Mouse (Mus musculus): ENCODE data around the gene Rpl18a. TPM values are rescaled to one million over a fixed set of nuclear protein-coding genes. Genes with fewer than 3 reads are reported as not detected.
A peak's percentile ranks its signal among the peaks of the same experiment; 100 is the strongest.

The Rpl18a gene
- polyA plus RNA-seq, 1 experiment from 2014 or later, result 2,490 TPM

DNA sequence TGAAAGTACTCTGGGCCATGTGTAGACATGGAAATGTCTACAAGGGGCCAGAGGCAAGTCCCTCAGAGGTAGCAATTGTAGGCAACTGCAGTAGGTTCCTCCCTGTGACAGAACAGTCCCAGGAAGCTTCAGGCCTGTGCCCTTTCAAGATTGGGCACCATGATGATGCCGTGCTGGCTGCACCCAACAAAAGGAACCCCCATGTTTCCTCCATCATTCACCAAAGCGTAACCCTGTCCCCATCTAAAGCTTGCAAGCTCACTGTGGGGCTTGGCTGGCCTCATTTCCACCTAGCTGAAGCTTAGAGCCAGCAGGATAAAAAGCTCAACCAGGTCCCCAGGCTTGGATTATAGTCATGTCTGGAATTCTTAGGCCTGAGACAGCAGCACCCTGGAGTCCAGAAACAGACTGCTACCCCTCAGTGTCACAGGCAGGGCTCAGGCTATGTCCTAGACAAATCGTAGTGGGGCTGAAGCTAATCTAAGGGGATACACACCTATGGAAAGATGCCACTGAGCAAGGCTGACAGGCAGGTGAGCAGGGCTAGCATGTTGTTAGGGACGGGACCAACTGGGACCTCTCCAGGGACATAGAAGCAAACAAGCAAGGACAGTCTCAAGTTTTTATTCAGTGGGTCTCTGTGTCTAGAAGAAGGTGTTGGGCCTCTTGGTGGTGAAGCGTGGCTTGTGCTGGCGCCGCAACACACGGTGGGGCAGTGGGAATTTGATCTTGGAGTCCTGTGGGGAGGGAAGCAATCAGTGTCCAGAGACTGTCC, 2.3 kb downstream of the Rpl18a start:
- 92% methylated on average over 8 of the region's 8 CpGs for WGBS (ENCODE audit: insufficient replicate concordance)
- Histone ChIP-seq H3K27me3 (ENCODE audit: insufficient read depth, low read length) (peaks cover 34% of the 10 kb centered on the region), H3K4me3 (ENCODE audit: low read depth, low read length) (no peak overlapping the region), H3K27ac (ENCODE audit: low read depth) (no peak overlapping the region), H3K4me2 (ENCODE audit: low read depth, low read length) (no peak overlapping the region), H3K36me3 (replicated peaks; ENCODE audit: insufficient read depth, low read length) (peaks cover 20% of the 10 kb centered on the region), H3K9me3 (ENCODE audit: low read length) (no peaks in the 10 kb centered on the region), H3K4me1 (ENCODE audit: insufficient read depth) (peaks cover 30% of the 10 kb centered on the region), H3K9ac (replicated peaks) (no peak overlapping the region)
- DNase-seq (no peak), ATAC-seq (no peak)
- TF ChIP-seq EP300 (IDR thresholded peaks at IDR 0.05; ENCODE audit: low read depth), result no peak
- TF ChIP-seq CTCF (IDR thresholded peaks at IDR 0.05; ENCODE audit: low read depth), result no peak

DNA sequence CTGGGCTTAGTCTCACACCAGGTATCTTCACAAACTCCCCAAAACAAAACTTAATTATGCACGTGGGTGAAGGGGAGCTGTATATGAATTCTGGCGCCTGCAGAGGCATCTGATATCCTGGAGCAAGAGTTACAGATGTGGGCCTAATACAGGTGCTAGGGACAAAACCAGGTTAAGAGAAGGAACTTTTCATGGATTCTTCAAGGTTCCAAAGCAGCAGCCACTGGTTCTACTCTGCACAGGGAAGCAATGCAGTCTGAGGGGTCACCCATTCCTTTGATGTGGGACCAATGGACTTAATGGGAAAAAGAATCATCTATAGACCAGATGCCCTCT, 2.9 kb downstream of the Rpl18a start:
- H3K9me3 ChIP-seq (ENCODE audit: low read length), result no peaks in the 10 kb centered on the region
- H3K36me3 ChIP-seq (replicated peaks; ENCODE audit: insufficient read depth, low read length), result peaks cover 20% of the 10 kb centered on the region
- no peak overlapping the region for H3K27ac ChIP-seq (ENCODE audit: low read depth)
- ATAC-seq (no peak), DNase-seq (no peak)
- peaks cover 34% of the 10 kb centered on the region for H3K27me3 ChIP-seq (ENCODE audit: insufficient read depth, low read length)
- peaks cover 30% of the 10 kb centered on the region for H3K4me1 ChIP-seq (ENCODE audit: insufficient read depth)
- H3K4me3 ChIP-seq (ENCODE audit: low read depth, low read length), result no peak overlapping the region
- TF ChIP-seq CTCF (IDR thresholded peaks at IDR 0.05; ENCODE audit: low read depth), result no peak
- no peak for TF ChIP-seq EP300 (IDR thresholded peaks at IDR 0.05; ENCODE audit: low read depth)
- H3K4me2 ChIP-seq (ENCODE audit: low read depth, low read length), result no peak overlapping the region
- WGBS (ENCODE audit: insufficient replicate concordance), result 76% methylated on average over 2 of the region's 2 CpGs
- no peak overlapping the region for H3K9ac ChIP-seq (replicated peaks)

DNA sequence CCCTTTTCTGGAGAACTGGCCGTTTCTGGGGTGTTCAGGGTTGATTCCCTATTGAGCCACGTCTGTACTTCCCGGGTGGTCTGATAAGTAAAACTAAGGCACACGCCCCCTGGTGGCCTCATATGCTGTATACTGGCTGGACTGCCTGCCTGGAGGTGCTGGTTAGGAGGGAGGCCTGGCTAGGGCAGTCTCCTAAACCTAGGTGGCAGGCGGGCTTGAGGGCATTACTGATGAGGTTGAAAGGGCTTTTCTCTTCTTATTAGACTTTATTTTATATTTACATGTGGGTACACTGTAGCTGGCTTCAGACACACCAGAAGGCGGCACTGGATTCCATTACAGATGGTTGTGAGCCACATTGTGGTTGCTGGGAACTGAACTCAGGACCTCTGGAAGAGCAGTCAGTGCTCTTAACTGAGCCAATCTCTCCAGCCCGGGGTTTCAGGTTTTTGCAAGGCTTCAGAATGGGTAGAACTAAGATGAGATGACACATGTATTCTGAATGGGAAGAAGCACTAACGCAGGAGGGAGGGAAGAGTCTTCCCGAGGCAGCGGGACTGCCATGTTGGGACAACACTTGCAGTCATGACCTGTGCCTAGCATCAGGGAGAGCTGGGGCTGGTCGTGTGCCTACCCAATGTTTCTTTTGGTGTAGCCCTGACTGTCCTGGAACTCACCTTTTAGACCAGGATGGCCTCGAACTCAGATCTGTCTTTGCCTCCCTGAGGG, 3.4 kb downstream of the Rpl18a start:
- DNase-seq (peak; percentile 87), ATAC-seq (no peak)
- Histone ChIP-seq H3K4me3 (ENCODE audit: low read depth, low read length) (no peak overlapping the region), H3K27ac (ENCODE audit: low read depth) (no peak overlapping the region), H3K9me3 (ENCODE audit: low read length) (no peaks in the 10 kb centered on the region), H3K27me3 (ENCODE audit: insufficient read depth, low read length) (peaks cover 37% of the 10 kb centered on the region), H3K36me3 (replicated peaks; ENCODE audit: insufficient read depth, low read length) (peaks cover 20% of the 10 kb centered on the region), H3K4me1 (ENCODE audit: insufficient read depth) (peaks cover 28% of the 10 kb centered on the region), H3K4me2 (ENCODE audit: low read depth, low read length) (no peak overlapping the region), H3K9ac (replicated peaks) (no peak overlapping the region)
- TF ChIP-seq EP300 (IDR thresholded peaks at IDR 0.05; ENCODE audit: low read depth) (no peak), CTCF (IDR thresholded peaks at IDR 0.05; ENCODE audit: low read depth) (peak; percentile 81)
- WGBS (ENCODE audit: insufficient replicate concordance), result 38% methylated on average over 12 of the region's 12 CpGs

DNA sequence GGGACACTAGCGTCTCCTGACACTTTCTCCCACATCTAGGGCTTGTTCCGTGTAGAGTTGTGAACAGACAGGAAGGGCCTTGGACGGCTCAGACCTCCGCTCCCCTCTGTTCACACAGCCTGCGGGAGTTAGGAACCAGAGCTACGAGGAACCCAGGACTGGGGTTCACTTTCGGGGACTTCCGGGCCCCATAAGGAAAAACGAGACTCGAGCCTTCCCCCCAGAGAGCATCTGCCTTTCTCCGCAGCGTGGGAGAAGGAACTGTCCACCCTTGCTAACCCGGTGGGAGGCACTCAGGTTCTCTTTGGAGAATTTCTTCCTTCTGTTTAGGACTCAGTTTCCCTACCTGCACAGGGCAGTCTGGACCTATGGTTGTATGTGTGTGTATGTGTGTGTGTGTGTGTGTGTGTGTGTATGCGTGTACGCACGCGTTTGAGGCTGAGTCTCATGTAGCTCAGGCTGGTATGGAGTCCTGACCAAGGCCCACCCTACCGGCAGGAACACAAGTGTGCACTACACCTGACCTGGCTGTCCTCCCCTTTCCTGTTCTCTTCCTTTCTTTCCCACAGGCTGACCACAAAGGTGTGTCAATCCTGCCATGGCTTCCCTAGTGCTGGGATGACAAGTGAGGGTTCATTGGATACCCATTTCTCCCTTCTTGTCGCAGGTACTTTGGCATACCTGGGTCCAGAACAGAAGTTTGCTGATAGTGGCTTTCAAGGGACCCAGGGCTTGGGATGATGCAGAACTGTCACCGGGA, 4.1 kb downstream of the Rpl18a start:
- Histone ChIP-seq H3K4me3 (ENCODE audit: low read depth, low read length) (peak overlapping the region; percentile 24; the same call in 1 of the 2 replicates), H3K4me1 (ENCODE audit: insufficient read depth) (peaks cover 24% of the 10 kb centered on the region), H3K9ac (replicated peaks) (no peak overlapping the region), H3K36me3 (replicated peaks; ENCODE audit: insufficient read depth, low read length) (peaks cover 20% of the 10 kb centered on the region), H3K27me3 (ENCODE audit: insufficient read depth, low read length) (peaks cover 37% of the 10 kb centered on the region), H3K27ac (ENCODE audit: low read depth) (no peak overlapping the region), H3K4me2 (ENCODE audit: low read depth, low read length) (0 out of 2 replicates have a peak overlapping the region, but pooled peaks have one; percentile 11), H3K9me3 (ENCODE audit: low read length) (no peaks in the 10 kb centered on the region)
- DNase-seq, result no peak
- 35% methylated on average over 20 of the region's 20 CpGs for WGBS (ENCODE audit: insufficient replicate concordance)
- TF ChIP-seq CTCF (IDR thresholded peaks at IDR 0.05; ENCODE audit: low read depth), result no peak
- no peak for TF ChIP-seq EP300 (IDR thresholded peaks at IDR 0.05; ENCODE audit: low read depth)
- no peak for ATAC-seq

DNA sequence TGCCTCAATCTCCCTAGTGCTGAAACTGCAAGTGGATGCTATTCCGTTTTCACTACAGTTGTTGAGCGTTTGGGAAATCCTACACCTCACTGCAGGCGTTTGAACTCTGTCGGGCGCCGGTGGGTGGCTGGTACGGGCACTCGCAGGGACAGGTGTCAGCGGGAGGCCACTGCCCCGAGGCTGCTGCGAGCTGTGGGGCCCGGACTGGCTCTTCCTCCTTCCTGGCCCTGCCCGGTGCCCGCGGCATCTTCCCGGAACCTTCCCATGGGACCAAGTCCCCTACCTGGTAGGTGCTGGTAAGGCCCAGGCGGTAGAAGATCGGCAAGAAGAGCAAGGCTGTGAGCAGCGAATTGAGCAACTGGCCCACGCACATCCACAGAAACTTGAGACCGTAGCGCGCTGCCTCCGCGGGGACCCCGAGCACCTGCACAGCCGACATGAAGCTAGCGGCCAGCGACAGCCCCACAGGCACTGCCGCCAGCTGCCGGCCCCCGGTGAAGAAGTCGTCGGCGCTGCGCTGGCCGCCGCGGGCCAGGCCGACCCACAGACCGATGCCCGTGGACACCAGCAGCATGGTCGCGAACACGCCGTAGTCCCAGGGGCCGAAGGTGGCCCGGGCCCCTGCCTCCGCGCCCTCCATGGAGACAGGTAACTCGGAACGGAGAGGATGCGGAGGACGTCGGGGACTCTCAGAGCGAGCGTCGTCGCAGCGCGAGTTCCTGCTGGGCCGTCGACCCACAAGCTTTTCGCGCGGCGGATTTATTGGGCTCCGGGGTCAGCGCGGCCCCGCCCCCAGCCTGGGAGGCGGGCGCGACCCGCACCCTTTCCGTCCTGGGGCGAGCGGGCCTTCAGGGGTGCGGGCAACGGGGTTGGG, 5.0 kb downstream of the Rpl18a start, which contains the start of gene Slc5a5:
Slc5a5 (minus strand) TSS at position 736 of the 874 bp plus-strand sequence.
- Histone ChIP-seq H3K4me2 (ENCODE audit: low read depth, low read length) (peak within 1 kb of the TSS; percentile 11; the same call in 1 of the 2 replicates), H3K4me3 (ENCODE audit: low read depth, low read length) (peak within 1 kb of the TSS; percentile 24; the same call in 1 of the 2 replicates), H3K9ac (replicated peaks) (no peak within 1 kb of the TSS), H3K4me1 (ENCODE audit: insufficient read depth) (peaks cover 27% of the 10 kb centered on the region), H3K27ac (ENCODE audit: low read depth) (no peak within 1 kb of the TSS), H3K36me3 (replicated peaks; ENCODE audit: insufficient read depth, low read length) (peaks cover 20% of the 10 kb centered on the region), H3K9me3 (ENCODE audit: low read length) (no peaks in the 10 kb centered on the region), H3K27me3 (ENCODE audit: insufficient read depth, low read length) (peaks cover 37% of the 10 kb centered on the region)
- no peak for ATAC-seq
- TF ChIP-seq CTCF (IDR thresholded peaks at IDR 0.05; ENCODE audit: low read depth), result no peak
- no peak for TF ChIP-seq EP300 (IDR thresholded peaks at IDR 0.05; ENCODE audit: low read depth)
- no peak for DNase-seq
- WGBS (ENCODE audit: insufficient replicate concordance), result 3% methylated on average over 74 of the region's 80 CpGs

Data from liver, postnatal 0 days (tissue).